Mouse (Mus musculus): ENCODE results near the gene Creb3l4. TPM values are rescaled to one million over a fixed set of nuclear protein-coding genes. Genes with fewer than 3 reads are reported as not detected.

Gene Creb3l4
- total RNA-seq, 1 experiment from 2014 or later, result not detected

DNA sequence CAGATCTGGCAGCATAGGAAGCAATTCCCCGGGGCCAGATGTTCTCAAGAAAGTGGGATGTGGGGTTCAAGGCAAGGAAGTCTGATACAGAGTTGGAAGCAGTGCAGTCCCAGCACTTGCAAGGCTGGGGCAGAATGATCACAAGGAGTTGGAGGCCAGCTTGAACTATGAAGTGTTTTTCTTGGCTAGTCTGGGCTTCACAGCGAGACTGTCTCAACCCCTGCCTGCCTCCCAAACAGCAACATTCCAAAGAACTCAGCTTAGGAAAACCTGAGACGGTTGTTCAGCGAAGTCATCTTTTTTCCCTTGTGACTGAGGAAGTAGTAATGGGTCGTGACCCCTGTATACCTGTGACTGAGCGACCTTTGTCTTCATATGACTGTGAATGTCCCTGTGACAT is 7.5 kb upstream of the Creb3l4 start:
- ATAC-seq (replicated peaks in 1 of 2; ENCODE audit: insufficient read depth in 1 of 2, low FRiP score in 2 of 2, low TSS enrichment in 1 of 2, low read depth in 1 of 2, poor library complexity in 2 of 2, severe bottlenecking in 2 of 2), result no peak

DNA sequence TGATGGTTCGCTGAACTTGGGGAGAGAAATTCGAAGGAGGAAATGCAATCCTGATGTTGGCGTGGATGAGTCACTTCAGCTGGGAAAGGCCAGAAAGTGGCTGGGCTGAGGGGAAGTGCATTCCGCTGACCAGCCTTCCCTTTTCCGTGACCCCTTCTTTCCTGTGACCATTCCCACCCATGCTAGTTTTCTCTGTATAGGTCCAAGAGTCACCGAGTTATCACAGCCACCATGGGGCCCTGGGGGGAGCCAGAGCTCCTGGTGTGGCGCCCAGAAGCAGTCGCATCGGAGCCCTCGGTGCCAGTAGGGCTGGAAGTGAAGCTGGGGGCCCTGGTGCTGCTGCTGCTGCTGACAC is 5.4 kb upstream of the Creb3l4 start:
- ATAC-seq (replicated peaks in 1 of 2; ENCODE audit: insufficient read depth in 1 of 2, low FRiP score in 2 of 2, low TSS enrichment in 1 of 2, low read depth in 1 of 2, poor library complexity in 2 of 2, severe bottlenecking in 2 of 2), result no peak

GRCm38 (mm10) chr3:90247960-90248745 is 4.8 kb upstream of the Creb3l4 start, which contains the start of gene Slc39a1:
TSS of gene Slc39a1 (plus strand) at chr3:90248172.
- ATAC-seq (replicated peaks in 1 of 2; ENCODE audit: insufficient read depth in 1 of 2, low FRiP score in 2 of 2, low TSS enrichment in 1 of 2, low read depth in 1 of 2, poor library complexity in 2 of 2, severe bottlenecking in 2 of 2), result peak; percentile 94 to 96

GRCm38 (mm10) chr3:90247630-90247959 is 4.3 kb upstream of the Creb3l4 start:
- no peak for ATAC-seq (replicated peaks in 1 of 2; ENCODE audit: insufficient read depth in 1 of 2, low FRiP score in 2 of 2, low TSS enrichment in 1 of 2, low read depth in 1 of 2, poor library complexity in 2 of 2, severe bottlenecking in 2 of 2)

- no peak for ATAC-seq (replicated peaks in 1 of 2; ENCODE audit: insufficient read depth in 1 of 2, low FRiP score in 2 of 2, low TSS enrichment in 1 of 2, low read depth in 1 of 2, poor library complexity in 2 of 2, severe bottlenecking in 2 of 2)
Measured at GRCm38 (mm10) chr3:90245406-90245805, 2.1 kb upstream of the Creb3l4 start.

GRCm38 (mm10) chr3:90241669-90242358 is 1.5 kb downstream of the Creb3l4 start:
- ATAC-seq (replicated peaks in 1 of 2; ENCODE audit: insufficient read depth in 1 of 2, low FRiP score in 2 of 2, low TSS enrichment in 1 of 2, low read depth in 1 of 2, poor library complexity in 2 of 2, severe bottlenecking in 2 of 2), result peak; percentile 19 to 40; a peak in 2 of 4 replicates

DNA sequence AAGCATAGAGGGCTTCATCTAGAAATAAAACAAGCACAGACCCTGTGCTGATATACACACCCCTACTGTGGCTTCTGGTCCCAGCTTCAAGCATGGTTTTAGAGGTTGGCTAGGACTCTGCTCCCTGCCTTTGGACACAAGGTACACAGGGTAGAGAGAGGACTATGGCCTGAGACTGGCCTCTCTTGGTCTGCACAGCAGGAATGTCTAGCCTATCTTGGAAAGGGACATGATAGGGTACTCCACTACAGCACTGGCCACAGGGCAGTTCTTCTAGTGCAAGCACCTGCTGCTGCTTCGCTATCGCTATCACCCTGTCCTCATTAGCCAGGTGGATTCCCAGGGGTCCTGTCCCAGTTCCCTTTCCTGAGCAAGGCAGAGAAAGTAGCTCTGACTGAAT is 2.1 kb downstream of the Creb3l4 start:
- ATAC-seq (replicated peaks in 1 of 2; ENCODE audit: insufficient read depth in 1 of 2, low FRiP score in 2 of 2, low TSS enrichment in 1 of 2, low read depth in 1 of 2, poor library complexity in 2 of 2, severe bottlenecking in 2 of 2), result no peak

GRCm38 (mm10) chr3:90231507-90232333 is 11.6 kb downstream of the Creb3l4 start, which contains the start of gene Jtb:
TSS of gene Jtb (plus strand) at chr3:90231597.
- peak; percentile 95 to 98 for ATAC-seq (replicated peaks in 1 of 2; ENCODE audit: insufficient read depth in 1 of 2, low FRiP score in 2 of 2, low TSS enrichment in 1 of 2, low read depth in 1 of 2, poor library complexity in 2 of 2, severe bottlenecking in 2 of 2)

DNA sequence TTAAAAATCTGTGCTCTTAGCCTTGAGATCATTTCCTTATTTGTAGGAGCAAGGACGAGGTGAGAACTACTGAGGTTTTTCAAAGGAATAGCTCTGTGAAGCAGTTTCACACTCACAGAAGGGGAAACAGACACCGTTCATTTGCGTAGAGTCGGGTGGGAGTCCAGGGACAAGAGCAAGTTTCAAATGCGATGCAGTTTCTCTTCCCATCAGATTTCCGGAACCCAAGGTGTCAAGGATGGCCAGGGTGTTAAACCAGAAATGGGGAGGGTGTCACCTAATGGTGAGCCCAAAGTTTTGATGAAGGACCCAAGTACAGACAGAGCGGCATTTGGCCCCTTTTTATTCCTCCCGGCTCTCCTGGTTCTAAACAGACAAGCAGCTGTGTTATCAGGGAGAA is 12.2 kb downstream of the Creb3l4 start:
- ATAC-seq (replicated peaks in 1 of 2; ENCODE audit: insufficient read depth in 1 of 2, low FRiP score in 2 of 2, low TSS enrichment in 1 of 2, low read depth in 1 of 2, poor library complexity in 2 of 2, severe bottlenecking in 2 of 2), result no peak

DNA sequence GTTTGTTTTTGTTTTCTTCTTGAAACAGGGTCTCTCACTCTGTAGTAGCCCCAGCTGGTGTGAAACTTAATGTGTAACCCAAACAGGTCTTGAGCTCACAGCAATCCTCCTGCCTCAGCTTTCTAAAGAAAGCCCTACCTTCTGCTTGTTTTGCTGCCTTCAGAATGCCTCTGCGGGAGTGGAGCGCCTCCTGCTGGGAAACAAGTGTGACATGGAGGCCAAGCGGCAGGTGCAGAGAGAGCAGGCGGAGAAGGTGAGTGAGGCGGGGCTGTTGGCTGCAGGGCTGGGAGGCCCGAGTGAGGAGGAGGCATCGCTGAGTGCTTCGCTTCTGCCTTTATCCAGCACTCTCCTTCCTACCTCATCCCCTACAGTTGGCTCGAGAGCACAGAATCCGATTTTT is 19.0 kb downstream of the Creb3l4 start:
- ATAC-seq (replicated peaks in 1 of 2; ENCODE audit: insufficient read depth in 1 of 2, low FRiP score in 2 of 2, low TSS enrichment in 1 of 2, low read depth in 1 of 2, poor library complexity in 2 of 2, severe bottlenecking in 2 of 2), result no peak

DNA sequence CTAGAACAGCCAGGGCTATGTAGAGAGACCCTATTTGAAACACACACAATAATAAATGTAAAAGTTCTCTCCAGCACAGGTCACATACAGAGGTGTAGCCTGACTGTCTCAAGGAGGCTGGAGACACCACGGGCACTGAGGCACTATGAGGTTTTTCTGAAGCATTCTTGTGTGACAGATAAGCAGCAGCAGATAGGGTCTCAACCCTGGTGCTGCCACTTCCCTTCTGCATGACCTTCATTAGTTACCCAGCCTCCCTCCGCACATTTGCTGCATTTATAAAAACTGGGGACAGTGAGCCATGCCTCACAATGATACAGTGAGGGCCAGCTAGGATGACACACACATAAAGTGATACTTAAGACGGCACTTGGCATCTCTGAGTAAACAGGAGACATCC is 20.4 kb downstream of the Creb3l4 start:
- ATAC-seq (replicated peaks in 1 of 2; ENCODE audit: insufficient read depth in 1 of 2, low FRiP score in 2 of 2, low TSS enrichment in 1 of 2, low read depth in 1 of 2, poor library complexity in 2 of 2, severe bottlenecking in 2 of 2), result no peak

DNA sequence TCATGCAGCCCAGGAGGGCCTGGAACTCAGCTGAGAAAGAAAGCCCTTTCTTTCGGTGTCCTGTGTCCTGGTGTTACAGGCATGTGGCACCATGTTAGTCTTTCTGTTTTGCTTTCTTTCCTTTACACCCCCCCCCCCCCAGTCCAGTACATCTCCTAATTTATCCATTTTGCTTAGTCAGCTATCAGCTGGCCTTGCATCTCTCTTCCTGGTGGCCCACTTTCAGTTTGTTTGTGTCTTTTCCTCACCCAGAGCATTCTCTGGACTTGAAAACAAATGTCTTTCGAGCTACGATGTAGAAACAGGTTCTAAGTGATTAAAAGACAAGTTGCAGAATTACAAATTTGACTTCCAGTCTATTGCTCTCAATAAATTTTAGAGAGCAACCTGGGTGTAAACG is 20.9 kb downstream of the Creb3l4 start:
- no peak for ATAC-seq (replicated peaks in 1 of 2; ENCODE audit: insufficient read depth in 1 of 2, low FRiP score in 2 of 2, low TSS enrichment in 1 of 2, low read depth in 1 of 2, poor library complexity in 2 of 2, severe bottlenecking in 2 of 2)

- ATAC-seq (replicated peaks in 1 of 2; ENCODE audit: insufficient read depth in 1 of 2, low FRiP score in 2 of 2, low TSS enrichment in 1 of 2, low read depth in 1 of 2, poor library complexity in 2 of 2, severe bottlenecking in 2 of 2), result no peak
Measured at GRCm38 (mm10) chr3:90221123-90221522, 22.2 kb downstream of the Creb3l4 start.

DNA sequence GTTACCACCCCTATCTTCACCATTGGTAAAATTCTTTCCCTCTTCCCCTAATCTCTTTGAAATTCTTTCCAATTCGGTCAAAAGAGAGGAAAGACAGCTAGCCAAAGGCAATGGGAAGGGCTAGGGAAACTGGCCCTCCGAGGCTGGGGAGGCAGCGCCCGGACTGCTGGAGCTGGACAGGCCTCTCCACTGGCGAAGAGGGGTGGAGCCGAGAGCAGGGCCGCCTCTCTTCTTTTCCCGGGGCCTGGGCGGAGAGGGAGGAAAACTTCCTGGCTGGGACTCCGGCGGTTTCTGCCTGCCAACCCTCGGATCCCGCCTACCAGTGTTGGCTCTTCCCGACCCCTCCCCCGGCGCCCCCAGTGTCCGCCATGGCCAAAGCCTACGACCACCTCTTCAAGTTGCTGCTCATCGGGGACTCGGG is 22.8 kb downstream of the Creb3l4 start:
- ATAC-seq (replicated peaks in 1 of 2; ENCODE audit: insufficient read depth in 1 of 2, low FRiP score in 2 of 2, low TSS enrichment in 1 of 2, low read depth in 1 of 2, poor library complexity in 2 of 2, severe bottlenecking in 2 of 2), result peak in 1 of 2 experiments; percentile 27; a peak in 1 of 4 replicates

DNA sequence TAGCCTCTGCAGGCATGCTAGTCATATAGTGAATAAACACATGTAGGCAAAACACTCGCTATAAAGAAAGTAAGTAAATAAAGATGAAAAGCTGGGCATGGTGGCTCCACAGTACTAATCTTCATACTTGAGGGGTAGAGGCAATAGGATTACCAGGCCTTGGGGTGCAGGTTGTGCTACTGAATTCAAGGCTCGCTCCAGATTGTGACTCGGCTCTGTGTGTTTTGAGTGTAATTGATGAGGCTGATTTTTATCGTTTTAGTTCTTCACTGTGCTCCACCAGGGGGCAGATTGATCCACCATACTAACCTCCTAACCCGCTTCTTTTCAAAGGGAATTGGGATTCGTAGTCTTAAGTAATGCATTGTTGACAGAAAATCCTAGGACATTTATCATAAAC is 23.2 kb downstream of the Creb3l4 start:
- peak; percentile 54 to 64 for ATAC-seq (replicated peaks in 1 of 2; ENCODE audit: insufficient read depth in 1 of 2, low FRiP score in 2 of 2, low TSS enrichment in 1 of 2, low read depth in 1 of 2, poor library complexity in 2 of 2, severe bottlenecking in 2 of 2)

GRCm38 (mm10) chr3:90215825-90216380 is 27.4 kb downstream of the Creb3l4 start:
- no peak for ATAC-seq (replicated peaks in 1 of 2; ENCODE audit: insufficient read depth in 1 of 2, low FRiP score in 2 of 2, low TSS enrichment in 1 of 2, low read depth in 1 of 2, poor library complexity in 2 of 2, severe bottlenecking in 2 of 2)

- no peak for ATAC-seq (replicated peaks in 1 of 2; ENCODE audit: insufficient read depth in 1 of 2, low FRiP score in 2 of 2, low TSS enrichment in 1 of 2, low read depth in 1 of 2, poor library complexity in 2 of 2, severe bottlenecking in 2 of 2)
Measured at GRCm38 (mm10) chr3:90213956-90214684, 29.2 kb downstream of the Creb3l4 start.
